Mouse (Mus musculus): ENCODE results near the gene Trpm8.

Trpm8 gene

GRCm38 (mm10) chr1:88247660-88248059, 29.8 kb upstream of the Trpm8 start:
- DNase-seq (ENCODE audit: low spot score): peak; percentile 65

GRCm38 (mm10) chr1:88248658-88249057, 28.8 kb upstream of the Trpm8 start:
- peak; percentile 82 for DNase-seq (ENCODE audit: low spot score)

DNA sequence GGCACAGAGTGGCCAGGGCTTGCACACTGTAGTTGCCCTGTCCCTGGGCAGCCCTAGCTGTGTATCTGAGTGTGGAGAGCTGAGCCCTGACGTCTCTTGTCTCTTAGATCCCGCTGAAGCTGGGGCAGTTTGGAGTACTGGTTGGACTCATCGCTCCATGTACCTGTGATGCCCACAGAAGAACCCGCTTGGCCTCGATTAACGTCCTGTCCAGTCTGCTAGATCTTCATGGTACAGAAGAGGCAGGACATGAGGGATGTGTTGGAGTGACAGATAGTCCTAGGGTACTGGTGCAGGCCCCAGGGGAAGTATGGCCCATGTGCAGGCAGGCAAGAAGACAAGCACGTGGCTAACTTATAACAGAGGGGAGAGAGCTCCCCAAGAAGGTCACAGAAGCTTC, 27.9 kb upstream of the Trpm8 start:
- no peak for DNase-seq (ENCODE audit: low spot score)

- no peak for DNase-seq (ENCODE audit: low spot score)
Observed at GRCm38 (mm10) chr1:88250023-88250422, 27.4 kb upstream of the Trpm8 start.

DNA sequence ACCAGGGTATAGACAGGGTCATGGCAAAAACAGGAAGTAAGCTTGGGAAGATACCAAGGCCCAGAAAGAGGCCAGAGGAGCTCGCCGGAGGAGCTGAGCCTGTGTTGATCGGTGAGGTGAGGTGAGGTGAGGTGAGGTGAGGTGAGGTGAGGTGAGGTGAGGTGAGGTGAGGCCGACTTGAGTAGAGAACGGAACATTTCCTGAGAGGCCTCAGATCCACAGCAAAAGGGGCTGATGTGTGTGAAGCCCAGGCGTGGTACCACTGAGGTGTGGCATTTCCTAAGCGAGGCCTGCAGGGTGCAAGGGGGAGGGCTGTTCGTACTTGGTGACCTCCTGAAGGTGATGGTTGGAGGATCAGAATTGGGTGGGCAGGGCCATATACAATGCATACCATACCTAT, 24.4 kb upstream of the Trpm8 start:
- DNase-seq (ENCODE audit: low spot score): no peak

DNA sequence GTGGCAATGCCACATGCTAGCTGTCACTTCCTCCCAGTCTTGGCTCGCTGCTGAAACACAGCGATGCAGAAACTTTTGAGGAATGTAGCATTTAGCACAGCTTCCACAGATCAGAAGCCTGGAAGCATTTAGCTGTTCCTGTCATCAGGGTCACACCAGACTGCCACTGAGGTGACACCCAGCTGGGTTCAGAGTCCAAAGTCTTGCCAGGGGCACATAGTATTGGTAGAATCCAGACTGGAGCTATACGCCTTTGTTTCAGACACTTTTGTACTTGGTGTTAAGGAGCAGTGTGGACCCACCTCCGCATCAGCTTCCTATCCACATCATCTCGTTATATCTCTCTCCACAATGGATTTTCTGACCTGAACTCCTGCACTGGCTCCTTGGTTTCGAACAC, 23.9 kb upstream of the Trpm8 start:
- DNase-seq (ENCODE audit: low spot score): no peak

- peak; percentile 77 for DNase-seq (ENCODE audit: low spot score)
Observed at GRCm38 (mm10) chr1:88254793-88255465, 22.5 kb upstream of the Trpm8 start.

- no peak for DNase-seq (ENCODE audit: low spot score)
Observed at GRCm38 (mm10) chr1:88255466-88255857, 22.0 kb upstream of the Trpm8 start.

- DNase-seq (ENCODE audit: low spot score): peak; percentile 80
Observed at GRCm38 (mm10) chr1:88255989-88256754, 21.3 kb upstream of the Trpm8 start.

DNA sequence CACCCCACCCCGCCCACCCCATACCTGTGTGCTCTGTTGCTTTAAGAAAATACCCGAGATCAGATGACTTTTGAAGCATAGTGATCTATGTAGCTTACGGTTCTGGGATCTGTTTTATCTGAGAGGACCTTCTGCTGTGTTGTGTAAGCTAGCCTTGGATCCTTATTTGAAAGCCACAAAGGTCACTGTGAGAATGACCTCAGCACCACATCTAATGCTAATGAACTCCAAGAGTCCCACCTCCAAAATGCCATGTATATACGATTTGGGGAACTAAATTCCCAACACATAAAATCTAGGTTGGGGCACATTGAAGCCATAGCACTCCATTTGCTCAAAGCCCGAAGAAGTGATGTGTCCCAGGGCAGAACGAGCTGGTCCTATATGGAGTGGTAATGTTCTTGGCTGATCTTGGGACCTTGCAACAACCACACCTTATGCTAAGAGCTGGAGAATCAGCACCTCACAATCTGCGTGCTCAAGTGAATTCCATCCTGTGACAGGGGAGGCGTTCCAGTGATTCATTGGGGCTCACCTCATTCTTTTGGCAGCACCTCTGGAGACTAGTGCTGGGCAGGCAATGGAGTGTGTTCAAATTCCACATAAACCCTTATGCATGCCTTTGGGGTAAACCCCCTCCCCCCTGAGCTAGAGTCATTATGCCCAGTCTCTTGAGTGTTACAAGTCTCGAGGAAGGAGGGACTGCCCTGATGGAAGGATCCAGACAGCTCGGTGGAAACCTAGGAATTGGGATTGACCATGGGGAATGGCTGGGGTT, 20.4 kb upstream of the Trpm8 start:
- DNase-seq (ENCODE audit: low spot score): no peak

GRCm38 (mm10) chr1:88257681-88258080, 19.8 kb upstream of the Trpm8 start:
- DNase-seq (ENCODE audit: low spot score): no peak

DNA sequence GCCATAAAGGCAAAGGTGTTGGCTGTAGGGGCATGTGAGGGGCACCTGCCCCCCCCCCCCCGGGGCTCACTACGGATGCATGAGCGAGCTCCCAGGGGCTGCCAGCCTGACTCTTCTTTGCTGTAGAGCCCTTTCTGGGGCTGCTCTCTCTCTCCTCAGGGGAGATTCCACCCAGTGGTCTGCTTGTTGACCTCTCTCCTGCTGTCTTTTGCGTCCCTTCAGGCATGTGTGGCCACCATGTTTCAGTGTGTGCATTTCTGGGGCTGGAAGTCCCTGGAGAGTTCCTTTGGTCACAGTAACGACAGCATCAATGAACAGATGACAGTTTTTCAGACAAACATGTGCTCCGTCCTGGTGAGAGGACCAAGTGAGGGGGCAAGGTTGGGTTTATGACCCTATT, 19.1 kb upstream of the Trpm8 start:
- no peak for DNase-seq (ENCODE audit: low spot score)

DNA sequence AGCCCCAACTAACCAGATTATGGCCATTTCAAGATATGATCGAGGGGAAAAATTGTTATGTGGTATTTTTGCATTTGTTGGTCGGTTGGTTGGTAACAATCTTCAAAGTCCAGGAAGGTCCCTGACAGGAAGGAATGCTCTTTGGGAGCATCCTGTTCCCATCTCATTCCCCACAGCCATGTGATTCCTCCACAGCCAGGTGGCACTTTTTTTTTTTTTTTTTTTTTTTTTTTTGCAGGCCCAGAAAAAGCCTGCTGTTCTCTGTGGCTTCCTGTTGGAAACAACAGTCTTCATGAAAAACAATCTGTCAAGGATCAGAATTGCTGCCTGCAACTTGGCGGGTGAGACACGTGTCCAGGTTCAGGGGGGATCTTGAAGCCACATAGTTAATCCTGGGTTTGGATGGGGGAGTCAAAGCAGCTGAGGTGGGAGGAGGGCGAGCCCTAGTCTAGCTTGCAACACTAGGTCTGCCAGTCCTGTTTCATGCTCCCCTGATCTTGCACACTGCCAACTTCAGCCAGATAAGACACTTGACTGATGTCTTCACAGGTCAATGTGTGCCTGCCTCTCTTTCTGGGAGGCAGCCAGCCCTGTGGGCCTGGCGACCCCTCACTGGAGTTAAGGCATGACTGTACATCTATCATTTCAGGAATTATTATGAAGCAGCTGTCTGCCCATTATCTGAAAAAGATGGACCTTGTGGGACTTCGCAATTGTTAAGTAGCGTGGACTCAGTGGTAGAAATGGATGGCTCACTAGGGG, 18.4 kb upstream of the Trpm8 start:
- DNase-seq (ENCODE audit: low spot score): peak; percentile 76

DNA sequence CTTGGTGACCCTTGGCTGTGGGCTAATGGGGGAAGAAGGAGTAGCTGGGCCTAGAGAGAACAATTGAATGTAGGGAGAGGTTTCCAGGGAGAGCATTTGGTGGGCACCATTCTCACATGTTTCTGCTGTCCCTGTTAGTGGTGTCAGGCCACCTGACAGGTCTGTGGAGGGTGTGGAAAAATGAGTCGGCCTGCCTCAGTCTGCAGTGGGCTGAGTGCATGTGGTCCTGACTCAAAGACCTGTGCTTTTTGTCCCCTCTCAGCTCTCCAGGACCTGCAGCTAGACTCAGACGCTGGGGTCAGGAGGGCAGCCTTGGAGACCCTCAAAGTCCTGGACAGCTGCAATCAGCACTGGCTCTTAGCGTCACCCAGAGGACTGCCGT, 17.8 kb upstream of the Trpm8 start:
- peak; percentile 74 for DNase-seq (ENCODE audit: low spot score)

GRCm38 (mm10) chr1:88260114-88260513, 17.3 kb upstream of the Trpm8 start:
- DNase-seq (ENCODE audit: low spot score): peak; percentile 88

DNA sequence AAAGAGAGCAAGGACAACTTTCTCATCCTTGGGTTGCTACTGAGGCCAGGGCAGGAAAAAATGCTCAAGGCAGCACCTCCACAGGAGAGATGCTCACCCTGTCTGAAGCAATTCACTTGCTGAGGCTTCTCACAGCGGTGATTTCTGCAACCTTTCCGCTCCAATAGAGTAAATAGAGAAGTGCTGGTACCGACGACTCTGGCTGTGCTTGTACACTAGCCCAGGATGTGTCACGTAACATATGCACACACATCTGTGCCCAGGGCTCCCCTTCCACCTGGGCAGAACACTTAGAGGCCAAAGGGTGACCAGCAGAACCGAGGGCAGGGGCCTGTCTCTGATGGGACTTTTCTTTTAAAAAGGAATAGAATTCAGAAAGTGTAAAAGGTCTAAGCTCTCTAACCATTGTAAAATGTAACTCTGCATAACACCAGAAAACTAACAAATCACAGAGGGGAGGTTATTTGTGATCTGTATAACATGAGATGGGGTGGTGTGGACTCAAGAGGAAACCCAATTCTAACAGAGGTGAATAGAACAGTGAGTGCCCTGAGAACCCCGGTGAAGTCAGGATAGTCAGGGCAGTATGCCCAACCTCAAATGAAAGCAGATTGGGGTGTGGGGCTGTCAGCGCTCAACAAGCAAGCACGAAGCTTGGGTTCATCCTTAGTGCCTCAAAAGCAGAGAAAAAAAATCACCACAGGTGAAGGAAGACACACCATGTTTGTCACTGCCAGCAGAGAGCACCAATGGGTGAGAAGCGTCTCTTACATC, 16.7 kb upstream of the Trpm8 start:
- DNase-seq (ENCODE audit: low spot score): no peak

DNA sequence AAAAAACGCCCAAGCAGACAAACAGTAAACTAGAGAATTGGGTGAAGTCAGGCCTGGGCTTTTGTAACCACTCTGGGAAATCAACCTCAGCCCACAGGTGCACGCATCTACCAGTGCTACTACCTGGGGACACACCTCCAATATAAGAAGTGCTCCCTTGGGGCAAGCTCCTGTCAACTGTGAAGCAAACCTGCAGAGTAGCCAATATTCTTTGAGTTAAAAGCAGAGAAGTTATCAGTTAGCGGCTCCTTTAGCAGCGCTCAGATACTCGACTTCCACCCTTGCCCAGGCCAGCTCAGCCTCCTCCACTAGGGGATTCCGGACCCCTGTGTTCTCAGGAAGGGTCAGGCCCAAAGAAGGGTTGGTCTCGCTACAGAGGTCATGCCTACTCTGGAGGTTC, 15.8 kb upstream of the Trpm8 start:
- DNase-seq (ENCODE audit: low spot score): no peak

GRCm38 (mm10) chr1:88262255-88262654, 15.2 kb upstream of the Trpm8 start:
- DNase-seq (ENCODE audit: low spot score): peak; percentile 85

GRCm38 (mm10) chr1:88262961-88263360, 14.5 kb upstream of the Trpm8 start:
- no peak for DNase-seq (ENCODE audit: low spot score)

- DNase-seq (ENCODE audit: low spot score): no peak
Observed at GRCm38 (mm10) chr1:88263778-88264177, 13.7 kb upstream of the Trpm8 start.

GRCm38 (mm10) chr1:88264237-88264868, 13.1 kb upstream of the Trpm8 start:
- DNase-seq (ENCODE audit: low spot score): no peak
